Mouse (Mus musculus) spleen, adult 10 weeks (tissue): ENCODE data around the gene Bcl2. TPM values are rescaled to one million over a fixed set of nuclear protein-coding genes. Genes with fewer than 3 reads are reported as not detected.

Source experiments
- polyA plus RNA-seq: library from polyadenylated mRNA; stranded (reverse); fragments of 350-450 nt; fragmentation: Illumina TruSeq; extraction: RNeasy Lipid Tissue Mini Kit (QIAGEN cat#74804); gene quantifications from one replicate; pipeline ENCODE4 v1.2.3, GENCODE M21; 2015; ENCODE audit warnings: low replicate concordance; ENCODE audit not compliant: insufficient read depth

Bcl2 gene
- 33.1 TPM for polyA plus RNA-seq

DNA sequence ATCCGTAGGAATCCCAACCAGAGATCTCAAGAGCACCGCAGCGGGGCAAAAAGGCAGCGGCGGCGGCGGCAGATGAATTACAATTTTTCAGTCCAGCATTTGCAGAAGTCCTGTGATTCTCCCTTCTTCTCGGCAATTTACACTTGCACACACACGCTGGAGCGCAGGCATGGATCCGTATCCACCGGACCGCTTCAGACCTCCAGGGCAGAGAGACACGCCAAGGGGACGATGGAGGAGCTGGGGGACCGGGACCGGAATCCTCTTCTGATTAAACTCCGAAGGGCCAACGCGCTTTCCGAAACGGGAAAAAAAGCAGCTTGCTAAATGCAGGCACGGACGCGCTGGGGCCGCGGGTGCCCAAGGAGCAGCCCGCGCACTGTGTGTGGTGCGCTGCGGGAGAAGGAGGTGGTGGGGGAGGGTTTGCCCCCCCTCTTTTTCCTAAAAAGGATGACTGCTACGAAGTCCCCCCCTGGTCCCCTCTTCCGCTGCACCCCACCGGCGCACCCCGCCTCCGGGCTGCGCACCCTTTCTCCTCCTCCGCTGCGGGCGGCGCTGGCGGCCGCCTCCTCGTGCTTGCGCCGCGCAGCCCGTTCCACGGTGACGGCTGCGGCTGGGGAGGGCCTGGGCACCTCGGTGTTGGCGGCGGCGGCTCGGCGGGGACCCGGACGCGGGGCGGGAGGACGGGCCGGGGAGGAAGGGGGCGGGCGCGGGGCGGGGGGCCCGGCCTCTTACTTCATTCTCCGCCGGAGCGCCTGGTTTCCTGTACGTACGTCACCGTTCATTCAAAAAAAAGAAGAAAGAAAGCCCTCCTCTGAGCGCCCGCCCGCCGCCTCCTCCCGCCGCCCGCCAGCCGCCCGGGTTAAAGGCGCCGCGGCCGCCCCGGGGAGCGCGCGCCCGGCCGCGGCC lies at the start of gene Bcl2:
Bcl2 (minus strand) TSS at position 654 of the 909 bp plus-strand sequence.

DNA sequence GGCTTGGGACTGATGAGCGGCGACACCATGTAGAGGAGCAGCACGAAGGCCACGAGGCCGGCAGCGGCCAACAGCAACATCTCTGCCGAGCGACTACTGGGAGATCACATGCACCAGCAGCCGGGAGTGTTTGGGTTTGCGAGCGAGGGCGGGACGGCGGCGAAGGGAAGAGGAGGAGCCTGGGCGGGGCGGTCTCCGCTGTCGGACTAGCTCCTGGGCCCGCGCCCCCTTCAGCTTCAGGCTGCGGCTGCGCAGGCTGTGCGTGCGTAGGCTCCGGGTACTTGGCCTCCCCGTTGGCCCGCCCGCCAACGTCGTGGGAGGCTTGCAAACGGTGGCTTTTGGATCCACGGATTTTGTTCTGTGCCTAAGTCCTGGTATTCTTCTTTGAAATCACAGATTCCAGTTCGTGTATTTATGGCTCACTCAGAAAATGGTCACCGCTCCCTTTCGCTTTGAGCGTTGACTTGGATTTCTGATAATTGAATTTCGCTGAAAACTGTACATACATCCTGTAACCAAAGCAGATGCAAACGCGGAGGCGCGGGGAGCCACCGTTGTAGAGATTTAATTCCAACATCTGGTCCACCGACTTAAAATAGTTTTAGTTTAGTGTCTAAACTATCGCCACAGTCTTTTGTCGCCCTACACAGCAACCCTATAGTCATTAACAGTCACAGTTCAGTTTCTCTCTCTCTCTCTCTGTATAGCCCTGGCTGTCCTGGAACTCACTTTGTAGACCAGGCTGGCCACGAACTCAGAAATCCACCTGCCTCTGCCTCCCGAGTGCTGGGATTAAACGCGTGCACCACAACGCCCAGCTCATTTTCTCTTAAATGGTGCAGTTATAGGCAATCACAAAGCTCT lies 45.7 kb upstream of the Bcl2 start, which contains the start of gene Kdsr:
Kdsr (minus strand) TSS at position 156 of the 864 bp plus-strand sequence.

Other genes starting within 250 kb of the Bcl2 start
- 10.1 TPM for gene Kdsr, start 45.5 kb upstream of the Bcl2 start, polyA plus RNA-seq
- gene Vps4b, start 82.5 kb upstream of the Bcl2 start, polyA plus RNA-seq, result 129 TPM
- gene Serpinb5, start 146.9 kb upstream of the Bcl2 start, polyA plus RNA-seq, result not detected
- not detected for gene Serpinb12, start 220.2 kb upstream of the Bcl2 start, polyA plus RNA-seq